In genomic region chr9:51292674-51293073, GRCm38 (mm10) we compare ENCODE assay signal across 9 mouse cellular contexts. TPM values are rescaled to one million over a fixed set of nuclear protein-coding genes. Genes with fewer than 3 reads are reported as not detected.
A peak's percentile ranks its signal among the peaks of the same experiment; 100 is the strongest.
DNase-seq lines count a peak whose midpoint lies in the region; ATAC-seq lines count a peak whose summit lies in the region.
"Had no signal": no experiment of that assay in that cellular context is flagged by ENCODE, and none has a peak within 500 bp of the region (broad histone marks: within the 10 kb centered on the region; RNA-seq: fewer than 3 reads in every experiment).

No protein-coding gene starts in this region.

- no peak overlapping the region for H3K27ac ChIP-seq in lung, embryonic 16.5 days (ENCODE audit: low read length)
- H3K27ac ChIP-seq: limb, embryonic 12.5 days had no signal

- H3K9me3 ChIP-seq in lung, embryonic 16.5 days (ENCODE audit: control insufficient read depth, low read length) = no peaks in the 10 kb centered on the region
- H3K9me3 ChIP-seq: limb, embryonic 12.5 days had no signal

- DNase-seq in ES-CJ7 (ENCODE audit: low read depth, low spot score) = peak; percentile 79
- DNase-seq in brain, embryonic 18.5 days (ENCODE audit: low read depth, low spot score) = peak; percentile 70
- peak; percentile 74 for DNase-seq in fibroblast of lung, adult 2 months (ENCODE audit: low read depth)
- DNase-seq in heart, postnatal 25 days (ENCODE audit: low spot score) = peak; percentile 34
- DNase-seq in layer of hippocampus, adult 11-12 months (ENCODE audit: low spot score) = peak; percentile 88
- DNase-seq in retina, adult 2 months (ENCODE audit: low read depth, low spot score) = peak; percentile 58
- DNase-seq in thymus, postnatal 25 days = peak; percentile 74

- WGBS in lung, embryonic 16.5 days = 28% methylated on average over 4 of the region's 4 CpGs

- no peak overlapping the region for H3K9ac ChIP-seq in lung, embryonic 16.5 days (ENCODE audit: low read length)
- H3K9ac ChIP-seq: limb, embryonic 12.5 days had no signal

- intact Hi-C loops in heart, postnatal 25 days (cut with DNase I) = loop anchor here (1.0 to 10.0 kb wide), 2 partner anchors 131 to 448 kb away; partner anchors contain the start of gene Ppp2r1b

- H3K36me3 ChIP-seq in lung, embryonic 16.5 days (ENCODE audit: control insufficient read depth, insufficient read depth, low read length) = no peaks in the 10 kb centered on the region
- H3K36me3 ChIP-seq: limb, embryonic 12.5 days had no signal

- H3K27me3 ChIP-seq in lung, embryonic 16.5 days (ENCODE audit: control insufficient read depth, insufficient read depth, low read depth, low read length) = no peaks in the 10 kb centered on the region

- H3K4me1 ChIP-seq in lung, embryonic 16.5 days (replicated peaks; ENCODE audit: control insufficient read depth, insufficient read depth, low read length) = no peaks in the 10 kb centered on the region
- H3K4me1 ChIP-seq: limb, embryonic 12.5 days had no signal

- H3K4me3 ChIP-seq in lung, embryonic 16.5 days (ENCODE audit: low read length) = no peak overlapping the region
- H3K4me3 ChIP-seq: limb, embryonic 12.5 days had no signal

- ATAC-seq in lung, embryonic 16.5 days (ENCODE audit: low read depth) = peak; percentile 83

- H3K4me2 ChIP-seq in lung, embryonic 16.5 days (ENCODE audit: low read depth, low read length) = no peak overlapping the region
- H3K4me2 ChIP-seq: limb, embryonic 12.5 days had no signal

RNA-seq across cellular contexts. Expression of gene Colca2, which starts 14.3 kb away (rescaled TPM):
- total RNA-seq in heart, postnatal 25 days (2021) = 1 to 10 TPM in 1 of 2 experiments, under 1 TPM in 1; 0.75 to 1.6 TPM
- 8.3 and 10.6 TPM in 2 replicates for polyA plus RNA-seq in lung, embryonic 16.5 days (2015; fragmentation: Nextera tagmentation; extraction: Ambion mirVana)

RNA-seq across cellular contexts. Expression of gene 1810046K07Rik, which starts 36.0 kb away (rescaled TPM):
- not detected for total RNA-seq in heart, postnatal 25 days (2021)
- polyA plus RNA-seq in lung, embryonic 16.5 days (2015; fragmentation: Nextera tagmentation; extraction: Ambion mirVana) = 0.11 TPM in 1 of 2 replicates, not detected in the other

Comparison
In these comparisons a context has a peak if more than half of its experiments do, and no peak if none do; other contexts are left out.
1. DNase-seq: peak in every context shown above with its lines; median percentile 88 in layer of hippocampus, adult 11-12 months; 79 in ES-CJ7; 74 in fibroblast of lung, adult 2 months; 74 in thymus, postnatal 25 days; 70 in brain, embryonic 18.5 days; 58 in retina, adult 2 months; 34 in heart, postnatal 25 days.